Mouse (Mus musculus): ENCODE data around the gene Lrmda.

Lrmda gene

GRCm38 (mm10) chr14:22019252-22019948 is at the start of gene Lrmda:
Gene Lrmda, plus strand, starts transcription at chr14:22019712.
- DNase-seq (ENCODE audit: low spot score in 2 of 2): peak; percentile 34 to 45

- DNase-seq (ENCODE audit: low spot score in 2 of 2): peak in 1 of 2 experiments; percentile 66
Measured at GRCm38 (mm10) chr14:21981462-21981861, 38.0 kb upstream of the Lrmda start.

DNA sequence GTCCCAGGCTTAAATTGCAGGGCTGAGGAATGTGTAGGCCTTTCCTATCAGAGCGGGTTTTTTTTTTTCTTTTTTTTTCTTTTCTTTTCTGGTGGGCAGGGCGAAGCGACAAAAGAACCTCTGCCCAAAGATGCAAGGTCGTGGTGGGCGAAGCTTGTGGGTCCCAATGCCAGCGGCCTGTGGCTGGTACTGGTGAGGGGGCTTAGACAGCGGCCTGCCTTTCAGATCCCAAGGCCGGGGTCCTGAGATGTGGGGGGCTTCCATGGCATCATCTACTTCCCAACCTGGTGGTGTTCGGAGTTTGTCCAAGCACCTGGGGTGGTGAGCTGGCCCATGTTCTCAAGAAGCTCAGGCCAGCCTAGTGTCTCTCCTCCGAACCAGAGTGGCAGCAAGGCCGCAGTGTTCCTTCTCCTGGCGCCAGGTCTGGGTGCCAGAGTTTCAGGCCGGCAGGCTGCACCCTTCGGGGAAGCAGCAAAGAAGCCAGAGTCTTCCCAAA is 37.4 kb upstream of the Lrmda start:
- DNase-seq (ENCODE audit: low spot score in 2 of 2): no peak

DNA sequence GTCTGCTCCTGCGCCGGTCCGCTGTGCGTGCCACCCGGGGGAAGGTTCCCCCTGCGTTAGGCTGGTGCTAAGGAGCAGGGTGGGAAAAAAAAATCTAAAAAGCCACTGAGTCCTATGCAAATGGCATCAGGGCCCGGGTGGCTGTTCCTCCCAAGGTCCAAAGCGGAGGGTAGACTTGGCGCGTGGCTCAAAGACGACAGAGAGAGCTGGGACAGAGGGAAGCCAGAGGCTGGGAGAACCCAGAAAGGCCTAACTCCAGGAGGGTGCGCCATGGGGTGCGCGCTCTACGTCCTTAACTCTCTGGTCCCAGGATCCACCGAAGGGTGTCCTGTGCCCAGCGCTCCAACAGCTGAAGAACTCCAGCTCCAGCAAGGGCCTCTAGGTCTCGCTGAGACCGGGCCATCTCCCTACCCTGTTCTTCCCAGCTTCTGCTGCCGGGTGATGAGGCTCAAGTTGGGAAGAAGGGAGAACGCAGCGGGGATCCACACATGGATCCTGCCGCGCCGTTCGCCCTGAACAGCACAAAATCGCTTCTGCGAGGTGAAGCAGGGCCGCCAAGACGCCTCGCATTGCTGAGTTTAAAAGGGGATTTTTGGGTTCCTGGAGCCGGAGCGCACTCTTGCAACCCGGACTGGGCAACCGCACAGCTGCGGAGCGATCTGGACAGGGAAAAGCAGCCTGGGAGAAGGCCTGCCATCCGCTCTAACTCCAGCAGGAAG is 36.8 kb upstream of the Lrmda start:
- no peak for DNase-seq (ENCODE audit: low spot score in 2 of 2)

DNA sequence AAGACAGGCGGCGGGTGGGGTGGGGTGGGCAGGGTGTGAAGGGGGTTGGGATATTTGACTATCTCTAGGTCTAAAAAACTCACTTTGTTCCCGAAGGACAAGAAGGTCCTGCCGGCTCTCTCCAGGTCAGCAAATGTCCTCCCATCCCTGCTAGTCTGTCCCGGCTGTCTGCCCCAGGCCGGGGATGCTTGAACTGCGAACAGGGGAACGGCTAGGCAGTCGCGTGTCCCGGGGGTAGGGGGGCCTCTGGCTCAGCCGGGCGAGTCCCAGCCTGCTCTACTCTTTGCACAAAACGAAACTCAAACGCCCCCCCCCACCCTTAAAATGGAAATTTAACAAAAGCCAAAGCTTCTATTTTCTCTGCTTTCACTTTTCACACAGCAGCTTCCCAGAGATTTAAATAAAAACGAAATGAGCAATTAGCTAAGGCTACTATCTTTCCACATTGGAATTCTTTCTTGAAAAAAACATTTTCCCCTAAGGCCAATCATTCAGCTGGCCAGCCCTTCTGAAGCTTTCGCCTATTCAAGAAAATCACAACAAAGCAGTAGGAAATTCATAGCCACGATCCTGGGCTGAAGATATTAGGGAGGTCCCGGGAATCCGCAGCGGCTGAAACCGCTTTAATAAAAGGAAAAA is 36.1 kb upstream of the Lrmda start:
- no peak for DNase-seq (ENCODE audit: low spot score in 2 of 2)

DNA sequence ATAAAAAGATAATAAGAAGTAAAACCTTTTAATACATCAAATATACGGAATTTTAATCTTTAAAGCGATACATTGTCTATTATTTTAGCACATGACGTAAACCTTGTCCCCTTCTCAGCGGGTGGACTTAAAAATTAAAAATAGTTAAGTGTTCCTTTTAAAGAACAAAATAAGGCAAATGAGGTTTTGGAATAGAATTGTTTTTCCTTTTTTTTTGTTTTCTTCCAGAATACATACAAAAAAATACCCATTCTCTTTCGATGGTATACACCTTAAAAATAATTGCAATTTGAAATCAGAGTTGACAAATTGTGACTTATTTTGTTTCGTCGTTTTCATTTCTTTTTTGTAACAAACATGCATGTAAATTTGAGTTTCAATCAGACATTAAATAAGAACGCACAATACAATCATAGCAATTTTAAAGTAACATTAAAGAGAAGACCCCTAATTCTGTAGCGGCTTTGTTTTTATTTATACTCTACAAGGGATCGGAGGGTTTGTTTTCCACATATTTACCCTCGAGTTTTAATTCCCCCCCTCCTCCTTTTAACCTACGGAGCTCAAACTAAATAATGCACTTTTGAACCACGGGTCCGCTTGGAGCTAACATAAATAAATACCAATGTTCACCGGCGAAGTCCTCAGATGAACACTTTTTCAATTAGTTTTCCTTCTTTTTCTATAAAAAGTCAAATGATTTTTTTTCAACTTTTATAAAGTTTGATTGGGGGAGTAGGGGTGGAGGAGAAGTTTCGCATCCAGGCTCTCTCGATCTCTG is 35.4 kb upstream of the Lrmda start:
- no peak for DNase-seq (ENCODE audit: low spot score in 2 of 2)

DNA sequence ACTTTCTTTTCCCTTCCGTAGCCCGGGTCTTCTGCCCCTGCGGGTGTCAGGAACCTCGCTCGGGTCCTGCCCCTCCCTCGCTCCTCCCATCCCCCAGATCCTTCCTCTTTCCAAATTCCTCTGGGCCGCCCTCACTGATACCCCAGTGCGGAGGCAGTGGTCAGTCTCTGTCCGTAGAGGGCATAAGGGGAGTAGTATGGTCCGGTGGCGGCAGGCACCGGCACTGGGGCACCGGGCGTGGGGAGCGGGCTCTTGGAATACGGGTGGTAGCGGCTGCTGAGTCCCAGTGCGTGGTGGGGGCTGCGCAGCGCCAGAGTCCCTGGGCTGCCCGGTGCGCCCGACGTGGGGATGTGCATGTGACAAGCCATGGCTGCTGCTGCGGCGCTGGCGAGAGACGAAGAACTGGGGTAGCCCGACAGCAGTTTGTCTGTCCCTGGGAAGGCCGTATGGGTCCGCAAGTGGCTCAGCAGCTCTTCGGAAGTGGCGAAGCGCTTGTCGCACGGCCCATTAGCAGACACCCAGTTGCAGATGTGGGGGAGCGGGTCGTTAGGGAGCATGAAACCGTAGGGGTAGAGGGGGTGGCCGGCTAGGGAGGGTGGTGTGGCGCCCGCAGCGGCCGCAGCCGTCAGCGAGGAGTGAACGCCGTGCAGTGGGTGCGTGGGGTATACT is 34.6 kb upstream of the Lrmda start:
- no peak for DNase-seq (ENCODE audit: low spot score in 2 of 2)

GRCm38 (mm10) chr14:21985426-21985931 is 34.0 kb upstream of the Lrmda start:
- DNase-seq (ENCODE audit: low spot score in 2 of 2): no peak

DNA sequence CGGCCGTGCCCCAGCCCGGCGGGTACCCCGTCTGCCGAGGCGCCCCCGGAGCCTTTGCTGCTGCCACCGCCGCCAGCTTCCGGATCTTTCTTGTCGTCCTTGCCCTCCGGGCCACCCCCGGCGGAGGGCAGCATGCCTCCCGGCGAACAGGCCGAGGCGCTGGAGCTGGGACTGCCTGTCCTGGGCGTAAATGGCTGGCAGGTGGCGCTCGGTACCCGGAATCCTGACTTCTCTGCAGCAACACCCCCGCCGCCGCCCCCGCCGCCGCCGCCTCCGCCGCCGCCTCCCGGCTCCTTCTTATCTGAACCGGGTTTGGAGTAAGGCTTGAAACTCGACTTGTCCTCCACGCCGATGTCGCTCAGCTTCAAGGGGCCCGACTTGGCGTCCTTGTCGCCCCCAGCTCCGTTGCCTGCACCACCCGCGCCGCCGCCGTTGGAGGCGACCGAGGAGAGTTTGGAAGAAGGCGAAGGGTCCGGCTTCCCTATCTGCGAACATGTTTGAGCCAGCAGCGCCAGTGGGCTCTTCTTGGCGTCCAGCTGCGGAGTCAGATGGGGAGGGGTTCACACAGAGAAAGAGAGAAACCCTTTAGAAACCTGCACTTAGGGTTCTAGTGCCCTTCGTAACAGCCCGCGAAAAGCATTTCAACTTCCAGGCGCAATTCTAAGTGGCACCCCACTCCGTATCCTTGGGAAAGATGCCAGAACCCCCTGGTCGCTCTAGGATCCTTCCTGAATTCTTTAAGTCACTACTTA is 33.4 kb upstream of the Lrmda start:
- DNase-seq (ENCODE audit: low spot score in 2 of 2): peak; percentile 68 to 74

- DNase-seq (ENCODE audit: low spot score in 2 of 2): no peak
Measured at GRCm38 (mm10) chr14:21986733-21987659, 32.5 kb upstream of the Lrmda start.

GRCm38 (mm10) chr14:21987660-21988576 is 31.6 kb upstream of the Lrmda start:
- DNase-seq (ENCODE audit: low spot score in 2 of 2): peak; percentile 85 to 90

DNA sequence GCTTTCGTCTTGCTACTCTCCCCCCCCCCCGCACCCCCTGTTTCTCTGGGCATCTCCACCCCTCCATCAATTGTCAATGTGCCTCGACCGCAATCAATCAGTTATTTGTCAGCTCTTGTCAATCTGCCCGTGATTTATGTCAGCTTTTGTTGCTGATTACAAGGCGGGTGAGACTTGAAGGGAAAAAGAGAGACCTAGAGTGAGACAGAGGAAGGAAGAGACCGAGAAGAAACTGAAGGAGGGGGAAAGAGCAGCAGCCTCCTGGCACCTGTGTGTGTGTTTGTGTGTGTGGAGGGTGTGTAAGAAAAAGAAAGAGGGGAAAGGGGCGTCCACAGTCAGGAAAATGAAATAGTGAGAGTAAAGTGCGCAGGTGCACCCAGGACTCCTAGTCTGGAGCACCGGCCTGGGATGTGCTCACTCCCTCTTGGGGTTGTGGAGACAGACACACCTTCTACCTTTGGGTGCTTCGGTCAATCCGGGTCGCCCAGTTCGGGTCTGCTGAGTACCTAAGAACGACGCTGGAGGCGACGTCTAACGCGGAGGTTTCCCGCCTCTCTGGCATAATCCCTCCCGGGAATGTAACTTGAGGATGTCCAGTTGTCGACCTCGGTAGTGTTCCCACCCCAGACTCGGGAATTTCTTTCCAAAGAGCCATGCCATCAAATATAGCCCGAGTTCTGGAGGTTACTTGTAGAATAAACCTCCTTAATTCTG is 30.8 kb upstream of the Lrmda start:
- no peak for DNase-seq (ENCODE audit: low spot score in 2 of 2)

DNA sequence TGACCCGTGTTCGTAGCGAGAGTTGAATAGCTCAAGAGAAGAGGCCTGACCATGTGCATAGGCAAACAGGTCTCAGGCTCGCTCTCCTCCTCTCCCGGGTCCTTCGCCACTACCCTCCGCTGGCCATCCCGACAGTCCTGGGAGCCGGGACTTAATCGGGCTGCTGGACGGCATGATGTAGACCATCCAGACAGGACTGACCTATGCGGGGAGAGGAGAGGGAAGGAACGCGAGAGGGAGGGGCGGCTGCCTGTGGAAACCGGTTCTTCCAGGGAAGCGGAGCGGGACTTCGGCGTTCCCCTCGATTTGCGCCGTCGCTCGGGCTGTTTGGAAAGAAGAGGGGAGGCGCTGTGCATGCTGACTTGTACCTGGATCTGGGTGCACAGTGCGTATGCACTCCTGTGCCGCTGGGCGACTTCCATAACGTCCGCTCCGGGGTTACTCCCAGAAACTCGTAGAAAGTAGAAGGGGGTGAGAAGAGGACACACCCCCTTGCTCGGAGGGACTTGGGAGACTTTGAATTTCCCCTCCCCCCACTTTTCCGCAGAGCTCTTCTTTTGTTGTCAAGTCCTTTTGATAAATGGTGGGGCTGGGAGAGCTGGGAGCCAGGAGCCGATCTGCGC is 30.1 kb upstream of the Lrmda start, which contains the start of gene Zfp503:
TSS of gene Zfp503 (minus strand) at position 311 of the 623 bp plus-strand sequence.
- DNase-seq (ENCODE audit: low spot score in 2 of 2): no peak

GRCm38 (mm10) chr14:21990321-21991021 is 29.0 kb upstream of the Lrmda start:
- no peak for DNase-seq (ENCODE audit: low spot score in 2 of 2)

- DNase-seq (ENCODE audit: low spot score in 2 of 2): peak in 1 of 2 experiments; percentile 4
Measured at GRCm38 (mm10) chr14:21991251-21991780, 28.2 kb upstream of the Lrmda start.

DNA sequence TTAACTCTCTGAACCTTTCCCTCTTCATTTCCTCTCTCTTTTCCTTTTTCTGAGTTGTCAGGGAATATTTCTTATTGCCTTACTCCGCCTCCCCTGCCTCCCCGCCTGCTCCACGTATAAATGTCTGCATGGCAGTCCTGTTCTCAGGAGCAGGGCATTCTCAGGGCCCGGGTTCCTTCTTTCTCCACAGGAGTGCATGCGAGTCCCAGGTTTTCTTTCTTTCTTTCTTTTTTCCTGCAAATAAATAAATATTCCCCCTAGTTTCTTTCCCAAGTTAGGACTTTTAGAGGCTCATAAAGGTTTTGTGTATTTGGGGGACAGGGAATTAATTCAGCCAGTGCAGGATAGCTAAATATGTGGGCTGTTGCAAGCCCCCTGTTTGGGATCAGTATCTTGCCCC is 27.7 kb upstream of the Lrmda start:
- no peak for DNase-seq (ENCODE audit: low spot score in 2 of 2)
